Mouse (Mus musculus) heart, adult 2 months (tissue): ENCODE measurements around the gene Ttc9. TPM values are rescaled to one million over a fixed set of nuclear protein-coding genes. Genes with fewer than 3 reads are reported as not detected.
A peak's percentile ranks its signal among the peaks of the same experiment; 100 is the strongest.

Source experiments
- DNase-seq, 2 experiments: peaks; one replicate each; pipeline ENCODE4 v3.0.0; 2021
- H3K27ac ChIP-seq: fragments of 200-600 bp; 2 replicates; pipeline ENCODE4 v1.8.1; 2022
- H3K27me3 ChIP-seq: fragments of 200-500 bp; 2 replicates; pipeline ENCODE4 v1.6.1; 2012; ENCODE audit warnings: mild to moderate bottlenecking, low read length, inconsistent platforms, mixed read lengths; ENCODE audit not compliant: control insufficient read depth, insufficient read depth
- H3K36me3 ChIP-seq: fragments of 200-500 bp; 2 replicates; pipeline ENCODE4 v1.6.1; 2012; ENCODE audit warnings: low read length, inconsistent platforms; ENCODE audit not compliant: control insufficient read depth, insufficient read depth
- H3K4me1 ChIP-seq: fragments of 200-500 bp; 2 replicates; pipeline ENCODE4 v1.6.1; 2011; ENCODE audit warnings: low read length; ENCODE audit not compliant: control insufficient read depth, insufficient read depth
- H3K4me3 ChIP-seq: fragments of 200-600 bp; 2 replicates; pipeline ENCODE4 v1.8.1; 2022
- H3K79me2 ChIP-seq: fragments of 200-500 bp; replicated peaks from 2 replicates; pipeline ENCODE4 v1.6.1; 2012; ENCODE audit warnings: mild to moderate bottlenecking, inconsistent platforms, low read length, moderate library complexity, mixed read lengths; ENCODE audit not compliant: control insufficient read depth, insufficient read depth
- H3K9ac ChIP-seq: fragments of 200-500 bp; 2 replicates; pipeline ENCODE4 v1.6.1; 2012; ENCODE audit warnings: low read depth, mild to moderate bottlenecking, control low read depth, inconsistent platforms, low read length, mixed read lengths
- CTCF ChIP-seq: fragments of 200-600 bp; IDR thresholded peaks from 2 replicates; pipeline ENCODE4 v1.8.1; 2022; ENCODE audit warnings: antibody characterized with exemption, mild to moderate bottlenecking, moderate library complexity
- EP300 ChIP-seq: fragments of 200-500 bp; IDR thresholded peaks from 2 replicates; pipeline ENCODE4 v1.6.1; 2011; ENCODE audit warnings: low read depth, low read length, control low read depth; ENCODE audit not compliant: insufficient read depth
- POLR2A ChIP-seq: fragments of 200-500 bp; IDR thresholded peaks from 2 replicates; pipeline ENCODE4 v1.6.1; 2011; ENCODE audit warnings: mild to moderate bottlenecking, low read depth, low read length, control low read depth; ENCODE audit not compliant: insufficient read depth
- WGBS: fragments of 180-500 bp; shearing (Covaris S2); methylation state at CpG from one replicate; pipeline ENCODE4 v1.1.7; 2018; 5-methylcytosine and 5-hydroxymethylcytosine counted together
- intact Hi-C: fragments of 180-260 bp; cut with DNase I; formaldehyde crosslinking; loops from one replicate; pipeline ENCODE4 v1.15.1; 2025
- polyA plus RNA-seq: library from polyadenylated mRNA; depleted of rRNA; stranded (reverse); fragments of >200 nt; gene quantifications from 2 replicates; pipeline ENCODE4 v1.2.3, GENCODE M21; 2012
- total RNA-seq, 2 experiments: library from RNA; stranded (reverse); gene quantifications; 2 replicates each; pipeline ENCODE4 v1.2.3; 2021

The Ttc9 gene
- total and polyA plus RNA-seq, 3 experiments: 1.7 to 2.2 (median 2.0) TPM

GRCm38 (mm10) chr12:81615807-81616206 lies 15.2 kb upstream of the Ttc9 start:
- no peak for DNase-seq
- Histone ChIP-seq H3K79me2 (no peaks in the 10 kb centered on the region), H3K27me3 (no peaks in the 10 kb centered on the region; the same call in 1 of the 2 replicates), H3K4me3 (no peak overlapping the region), H3K9ac (no peak overlapping the region), H3K36me3 (no peaks in the 10 kb centered on the region), H3K27ac (no peak overlapping the region), H3K4me1 (no peaks in the 10 kb centered on the region)
- no peak for TF ChIP-seq EP300
- TF ChIP-seq CTCF: no peak
- no peak for TF ChIP-seq POLR2A
- WGBS: 85% methylated on average over 6 of the region's 6 CpGs
- intact Hi-C loops: loop anchor here (5.0 kb wide), 1 partner anchor 301 kb away; no protein-coding TSS in a partner anchor

- Histone ChIP-seq H3K4me1 (no peaks in the 10 kb centered on the region), H3K27ac (no peak overlapping the region), H3K9ac (no peak overlapping the region), H3K27me3 (no peaks in the 10 kb centered on the region; the same call in 1 of the 2 replicates), H3K36me3 (no peaks in the 10 kb centered on the region), H3K79me2 (no peaks in the 10 kb centered on the region), H3K4me3 (no peak overlapping the region)
- intact Hi-C loops: loop anchor here (5.0 kb wide), 1 partner anchor 300 kb away; no protein-coding TSS in a partner anchor
- no peak for DNase-seq
- 58% methylated on average over 7 of the region's 7 CpGs for WGBS
- TF ChIP-seq CTCF (no peak), EP300 (no peak), POLR2A (no peak)
These were observed 14.1 kb upstream of the Ttc9 start for GRCm38 (mm10) chr12:81616980-81617379.

- no peaks in the 10 kb centered on the region for H3K4me1 ChIP-seq
- H3K4me3 ChIP-seq: no peak overlapping the region
- no peaks in the 10 kb centered on the region; the same call in 1 of the 2 replicates for H3K27me3 ChIP-seq
- peak; percentile 50 to 71 for DNase-seq
- intact Hi-C loops: loop anchor here (1.0 to 5.0 kb wide), 3 partner anchors 84 to 298 kb away; no protein-coding TSS in a partner anchor
- no peaks in the 10 kb centered on the region for H3K79me2 ChIP-seq
- H3K36me3 ChIP-seq: no peaks in the 10 kb centered on the region
- no peak overlapping the region for H3K9ac ChIP-seq
- 11% methylated on average over 5 of the region's 5 CpGs for WGBS
- TF ChIP-seq CTCF: peak; percentile 94
- no peak for TF ChIP-seq POLR2A
- TF ChIP-seq EP300: no peak
- H3K27ac ChIP-seq: no peak overlapping the region
These were observed 11.7 kb upstream of the Ttc9 start for GRCm38 (mm10) chr12:81619302-81619701.

- H3K4me3 ChIP-seq: no peak overlapping the region
These were observed 7.7 kb upstream of the Ttc9 start for GRCm38 (mm10) chr12:81623377-81623776.

GRCm38 (mm10) chr12:81626226-81626861 lies 4.7 kb upstream of the Ttc9 start:
- DNase-seq: no peak
- WGBS: 72% methylated on average over 12 of the region's 12 CpGs
- no peaks in the 10 kb centered on the region for H3K79me2 ChIP-seq
- H3K4me3 ChIP-seq: no peak overlapping the region
- no peaks in the 10 kb centered on the region for H3K4me1 ChIP-seq
- TF ChIP-seq CTCF (no peak), EP300 (no peak), POLR2A (no peak)
- no peak overlapping the region for H3K9ac ChIP-seq
- no peaks in the 10 kb centered on the region for H3K36me3 ChIP-seq
- no peak overlapping the region for H3K27ac ChIP-seq
- intact Hi-C loops: no loop called here
- H3K27me3 ChIP-seq: peaks cover 4% of the 10 kb centered on the region

More at GRCm38 (mm10) chr12:81623377-81623776, 7.7 kb upstream of the Ttc9 start:
- DNase-seq: no peak
- H3K27ac ChIP-seq: no peak overlapping the region
- WGBS: 80% methylated on average over 4 of the region's 4 CpGs
- TF ChIP-seq POLR2A (no peak), EP300 (no peak), CTCF (no peak)
- no peaks in the 10 kb centered on the region for H3K36me3 ChIP-seq
- no peaks in the 10 kb centered on the region for H3K79me2 ChIP-seq
- H3K4me1 ChIP-seq: no peaks in the 10 kb centered on the region
- intact Hi-C loops: no loop called here
- no peaks in the 10 kb centered on the region for H3K27me3 ChIP-seq
- H3K9ac ChIP-seq: no peak overlapping the region

GRCm38 (mm10) chr12:81627426-81627825 lies 3.6 kb upstream of the Ttc9 start:
- Histone ChIP-seq H3K4me3 (no peak overlapping the region), H3K79me2 (no peaks in the 10 kb centered on the region), H3K4me1 (no peaks in the 10 kb centered on the region), H3K9ac (no peak overlapping the region), H3K36me3 (no peaks in the 10 kb centered on the region), H3K27ac (no peak overlapping the region), H3K27me3 (peaks cover 4% of the 10 kb centered on the region)
- 85% methylated on average over 6 of the region's 6 CpGs for WGBS
- intact Hi-C loops: no loop called here
- TF ChIP-seq EP300: no peak
- no peak for TF ChIP-seq CTCF
- no peak for TF ChIP-seq POLR2A
- DNase-seq: no peak
